Mouse (Mus musculus): ENCODE measurements around the gene Bud23. TPM values are rescaled to one million over a fixed set of nuclear protein-coding genes. Genes with fewer than 3 reads are reported as not detected.
A peak's percentile ranks its signal among the peaks of the same experiment; 100 is the strongest.

Bud23 gene
- total and polyA plus RNA-seq, 3 experiments, result 101 to 222 TPM; not detected in 1

GRCm38 (mm10) chr5:135010320-135010709 is 54.4 kb downstream of the Bud23 start:
- no peak for DNase-seq (ENCODE audit: low read depth, low spot score)
- Histone ChIP-seq H3K9me3 (replicated peaks; ENCODE audit: insufficient read depth, low read length) (no peaks in the 10 kb centered on the region), H3K27me3 (ENCODE audit: control insufficient read depth in 1 of 2, insufficient read depth in 2 of 2, low read length in 2 of 2) (peaks cover 0 to 3% of the 10 kb centered on the region in 2 experiments; a peak in 2 of 4 replicates), H3K4me3 (ENCODE audit: control insufficient read depth in 1 of 2, insufficient read depth in 1 of 2, low read depth in 2 of 2, low read length in 2 of 2) (peak overlapping the region; percentile 85 to 97), H3K4me1 (ENCODE audit: control insufficient read depth in 1 of 2, insufficient read depth in 2 of 2, low read length in 2 of 2) (peaks cover 2 to 14% of the 10 kb centered on the region in 2 experiments; a peak in 3 of 4 replicates), H3K79me2 (ENCODE audit: control insufficient read depth, insufficient read depth, low read length, poor library complexity) (peaks cover 5% of the 10 kb centered on the region; the same call in 1 of the 2 replicates), H3K36me3 (ENCODE audit: control insufficient read depth in 1 of 2, insufficient read depth in 2 of 2, low read length in 2 of 2) (peaks cover 0 to 3% of the 10 kb centered on the region in 2 experiments; a peak in 2 of 4 replicates), H3K27ac (ENCODE audit: control insufficient read depth, low read depth, low read length) (peak overlapping the region; percentile 92), H3K9ac (ENCODE audit: control insufficient read depth, low read depth, low read length, poor library complexity, severe bottlenecking) (peak overlapping the region; percentile 93)
- TF ChIP-seq ETS1 (IDR thresholded peaks at IDR 0.05; ENCODE audit: low read depth, low read length) (no peak), CHD1 (IDR thresholded peaks at IDR 0.05; ENCODE audit: low read depth, low read length) (no peak), TBP (IDR thresholded peaks at IDR 0.05; ENCODE audit: low read depth, low read length) (no peak), MYC (IDR thresholded peaks at IDR 0.05; ENCODE audit: low read depth, low read length) (no peak), TAL1 (IDR thresholded peaks at IDR 0.05; ENCODE audit: low read length) (no peak), SIN3A (IDR thresholded peaks at IDR 0.05; ENCODE audit: low read length) (no peak), UBTF (IDR thresholded peaks at IDR 0.05; ENCODE audit: borderline replicate concordance, insufficient read depth, low read depth, low read length) (no peak), POLR2AphosphoS2 (IDR thresholded peaks at IDR 0.05; ENCODE audit: low read length) (no peak), MAZ (IDR thresholded peaks at IDR 0.05; ENCODE audit: low read depth, low read length) (no peak), CHD2 (IDR thresholded peaks at IDR 0.05; ENCODE audit: low read length) (no peak), SMC3 (IDR thresholded peaks at IDR 0.05; ENCODE audit: low read depth, low read length) (no peak)

- DNase-seq (ENCODE audit: low read depth, low spot score), result peak; percentile 94
- TF ChIP-seq NRF1 (IDR thresholded peaks at IDR 0.05; ENCODE audit: insufficient read depth, low read depth, low read length, poor library complexity, severe bottlenecking), result peak; percentile 84
- TF ChIP-seq ELF1 (IDR thresholded peaks at IDR 0.05; ENCODE audit: low read depth, low read length), result peak; percentile 54; the same call in 1 of the 2 replicates
- peak in 1 of 2 experiments; percentile 83; a peak in 3 of 4 replicates for TF ChIP-seq POLR2A (IDR thresholded peaks at IDR 0.05; ENCODE audit: control insufficient read depth in 1 of 2, insufficient read depth in 1 of 2, low read depth in 1 of 2, low read length in 2 of 2, poor library complexity in 1 of 2)
- no peak for TF ChIP-seq RAD21 (IDR thresholded peaks at IDR 0.05; ENCODE audit: low read depth, low read length)
- peak; percentile 66 for TF ChIP-seq NELFE (IDR thresholded peaks at IDR 0.05; ENCODE audit: low read depth, low read length)
- peak; percentile 89 for TF ChIP-seq MAZ (IDR thresholded peaks at IDR 0.05; ENCODE audit: low read depth, low read length)
- no peak for TF ChIP-seq ETS1 (IDR thresholded peaks at IDR 0.05; ENCODE audit: low read depth, low read length)
- peak; percentile 85 for TF ChIP-seq MXI1 (IDR thresholded peaks at IDR 0.05; ENCODE audit: low read depth, low read length)
- peak; percentile 60; the same call in 1 of the 2 replicates for TF ChIP-seq SIN3A (IDR thresholded peaks at IDR 0.05; ENCODE audit: low read length)
- peak; percentile 95 for TF ChIP-seq MYC (IDR thresholded peaks at IDR 0.05; ENCODE audit: low read depth, low read length)
- TF ChIP-seq GABPA (IDR thresholded peaks at IDR 0.05; ENCODE audit: low read depth, low read length), result no peak
- TF ChIP-seq POLR2AphosphoS2 (IDR thresholded peaks at IDR 0.05; ENCODE audit: low read length), result peak; percentile 63
- TF ChIP-seq MAX (IDR thresholded peaks at IDR 0.05; ENCODE audit: low read length), result peak; percentile 92
- H3K9ac ChIP-seq (ENCODE audit: control insufficient read depth, low read depth, low read length, poor library complexity, severe bottlenecking), result peak overlapping the region; percentile 93
These were observed 55.0 kb downstream of the Bud23 start for GRCm38 (mm10) chr5:135009590-135010319.

More at GRCm38 (mm10) chr5:135009590-135010319, 55.0 kb downstream of the Bud23 start:
- Histone ChIP-seq H3K79me2 (ENCODE audit: control insufficient read depth, insufficient read depth, low read length, poor library complexity) (peaks cover 5% of the 10 kb centered on the region; the same call in 1 of the 2 replicates), H3K4me3 (ENCODE audit: control insufficient read depth in 1 of 2, insufficient read depth in 1 of 2, low read depth in 2 of 2, low read length in 2 of 2) (peak overlapping the region; percentile 85 to 97), H3K36me3 (ENCODE audit: control insufficient read depth in 1 of 2, insufficient read depth in 2 of 2, low read length in 2 of 2) (peaks cover 0 to 3% of the 10 kb centered on the region in 2 experiments; a peak in 2 of 4 replicates), H3K9me3 (replicated peaks; ENCODE audit: insufficient read depth, low read length) (no peaks in the 10 kb centered on the region), H3K4me1 (ENCODE audit: control insufficient read depth in 1 of 2, insufficient read depth in 2 of 2, low read length in 2 of 2) (peaks cover 2 to 14% of the 10 kb centered on the region in 2 experiments; a peak in 3 of 4 replicates), H3K27me3 (ENCODE audit: control insufficient read depth in 1 of 2, insufficient read depth in 2 of 2, low read length in 2 of 2) (peaks cover 4 to 6% of the 10 kb centered on the region in 2 experiments; a peak in 3 of 4 replicates), H3K27ac (ENCODE audit: control insufficient read depth, low read depth, low read length) (peak overlapping the region; percentile 92)
